Mouse (Mus musculus): ENCODE measurements around the gene Kbtbd12. TPM values are rescaled to one million over a fixed set of nuclear protein-coding genes. Genes with fewer than 3 reads are reported as not detected.

Gene Kbtbd12
- polyA plus RNA-seq, 1 experiment from 2014 or later = 6.4 TPM

GRCm38 (mm10) chr6:88615352-88615751 lies 22.4 kb downstream of the Kbtbd12 start:
- no peak overlapping the region for H3K4me3 ChIP-seq

GRCm38 (mm10) chr6:88606417-88606816 lies 31.3 kb downstream of the Kbtbd12 start:
- 61% methylated on average over 2 of the region's 2 CpGs for WGBS
- H3K9me3 ChIP-seq = no peaks in the 10 kb centered on the region
- no peaks in the 10 kb centered on the region for H3K27me3 ChIP-seq (ENCODE audit: insufficient read depth, poor library complexity, severe bottlenecking)
- H3K4me1 ChIP-seq = peaks cover 7% of the 10 kb centered on the region; the same call in 1 of the 2 replicates
- no peak overlapping the region for H3K27ac ChIP-seq
- DNase-seq (ENCODE audit: low spot score) = no peak
- no peak overlapping the region for H3K4me3 ChIP-seq
- H3K36me3 ChIP-seq = no peaks in the 10 kb centered on the region

More at GRCm38 (mm10) chr6:88615352-88615751, 22.4 kb downstream of the Kbtbd12 start:
- WGBS = 78% methylated on average over 2 of the region's 2 CpGs
- Histone ChIP-seq H3K9me3 (no peaks in the 10 kb centered on the region), H3K36me3 (no peaks in the 10 kb centered on the region), H3K4me1 (peaks cover 3% of the 10 kb centered on the region; the same call in 1 of the 2 replicates), H3K27ac (no peak overlapping the region), H3K27me3 (ENCODE audit: insufficient read depth, poor library complexity, severe bottlenecking) (no peaks in the 10 kb centered on the region)
- no peak for DNase-seq (ENCODE audit: low spot score)

- Histone ChIP-seq H3K4me3 (no peak overlapping the region), H3K4me1 (peaks cover 7% of the 10 kb centered on the region; the same call in 1 of the 2 replicates), H3K9me3 (no peaks in the 10 kb centered on the region), H3K36me3 (no peaks in the 10 kb centered on the region), H3K27ac (no peak overlapping the region), H3K27me3 (ENCODE audit: insufficient read depth, poor library complexity, severe bottlenecking) (no peaks in the 10 kb centered on the region)
- DNase-seq (ENCODE audit: low spot score) = no peak
- 83% methylated on average over 2 of the region's 2 CpGs for WGBS
Observed at GRCm38 (mm10) chr6:88605715-88606114, 32.0 kb downstream of the Kbtbd12 start.

- no peak for DNase-seq (ENCODE audit: low spot score)
- Histone ChIP-seq H3K27me3 (ENCODE audit: insufficient read depth, poor library complexity, severe bottlenecking) (no peaks in the 10 kb centered on the region), H3K4me3 (no peak overlapping the region), H3K36me3 (no peaks in the 10 kb centered on the region), H3K9me3 (no peaks in the 10 kb centered on the region), H3K27ac (no peak overlapping the region), H3K4me1 (peaks cover 3% of the 10 kb centered on the region; the same call in 1 of the 2 replicates)
- 77% methylated on average over 2 of the region's 2 CpGs for WGBS
Observed at GRCm38 (mm10) chr6:88605235-88605634, 32.5 kb downstream of the Kbtbd12 start.

GRCm38 (mm10) chr6:88596108-88596507 lies 41.6 kb downstream of the Kbtbd12 start:
- Histone ChIP-seq H3K36me3 (no peaks in the 10 kb centered on the region), H3K27ac (no peak overlapping the region), H3K4me1 (peaks cover 14% of the 10 kb centered on the region; the same call in 1 of the 2 replicates), H3K4me3 (no peak overlapping the region), H3K9me3 (no peaks in the 10 kb centered on the region), H3K27me3 (ENCODE audit: insufficient read depth, poor library complexity, severe bottlenecking) (no peaks in the 10 kb centered on the region)
- 47% methylated on average over 2 of the region's 2 CpGs for WGBS
- DNase-seq (ENCODE audit: low spot score) = no peak

- DNase-seq (ENCODE audit: low spot score) = peak; percentile 77
- H3K9me3 ChIP-seq = no peaks in the 10 kb centered on the region
- H3K4me3 ChIP-seq = no peak overlapping the region
- no peaks in the 10 kb centered on the region for H3K27me3 ChIP-seq (ENCODE audit: insufficient read depth, poor library complexity, severe bottlenecking)
- peaks cover 20% of the 10 kb centered on the region for H3K4me1 ChIP-seq
- H3K36me3 ChIP-seq = no peaks in the 10 kb centered on the region
- peak overlapping the region; percentile 75; the same call in 1 of the 2 replicates for H3K27ac ChIP-seq
- WGBS = 73% methylated on average over 6 of the region's 6 CpGs
Observed at GRCm38 (mm10) chr6:88592367-88592766, 45.4 kb downstream of the Kbtbd12 start.

- no peaks in the 10 kb centered on the region for H3K36me3 ChIP-seq
- no peak overlapping the region for H3K4me3 ChIP-seq
- H3K9me3 ChIP-seq = no peaks in the 10 kb centered on the region
- H3K27me3 ChIP-seq (ENCODE audit: insufficient read depth, poor library complexity, severe bottlenecking) = no peaks in the 10 kb centered on the region
- DNase-seq (ENCODE audit: low spot score) = no peak
- no peak overlapping the region for H3K27ac ChIP-seq
- 80% methylated on average over 4 of the region's 4 CpGs for WGBS
- H3K4me1 ChIP-seq = peaks cover 20% of the 10 kb centered on the region
Observed at GRCm38 (mm10) chr6:88590231-88590630, 47.5 kb downstream of the Kbtbd12 start.

- Histone ChIP-seq H3K27ac (no peak overlapping the region; the same call in 1 of the 2 replicates), H3K4me3 (no peak overlapping the region), H3K36me3 (no peaks in the 10 kb centered on the region), H3K9me3 (no peaks in the 10 kb centered on the region), H3K27me3 (ENCODE audit: insufficient read depth, poor library complexity, severe bottlenecking) (no peaks in the 10 kb centered on the region), H3K4me1 (peaks cover 20% of the 10 kb centered on the region)
- WGBS = 22% methylated on average over 5 of the region's 5 CpGs
- DNase-seq (ENCODE audit: low spot score) = no peak
Observed at GRCm38 (mm10) chr6:88589517-88589916, 48.2 kb downstream of the Kbtbd12 start.

- H3K27ac ChIP-seq = no peak overlapping the region
- no peaks in the 10 kb centered on the region for H3K27me3 ChIP-seq (ENCODE audit: insufficient read depth, poor library complexity, severe bottlenecking)
- DNase-seq (ENCODE audit: low spot score) = no peak
- no peaks in the 10 kb centered on the region for H3K9me3 ChIP-seq
- 73% methylated on average over 7 of the region's 7 CpGs for WGBS
- H3K4me3 ChIP-seq = no peak overlapping the region
- H3K4me1 ChIP-seq = peaks cover 15% of the 10 kb centered on the region
- no peaks in the 10 kb centered on the region for H3K36me3 ChIP-seq
Observed at GRCm38 (mm10) chr6:88588581-88589256, 49.0 kb downstream of the Kbtbd12 start.

- peaks cover 10% of the 10 kb centered on the region for H3K4me1 ChIP-seq
- no peaks in the 10 kb centered on the region for H3K9me3 ChIP-seq
- 81% methylated on average over 3 of the region's 3 CpGs for WGBS
- no peak overlapping the region for H3K27ac ChIP-seq
- no peak for DNase-seq (ENCODE audit: low spot score)
- H3K27me3 ChIP-seq (ENCODE audit: insufficient read depth, poor library complexity, severe bottlenecking) = no peaks in the 10 kb centered on the region
- H3K4me3 ChIP-seq = no peak overlapping the region
- no peaks in the 10 kb centered on the region for H3K36me3 ChIP-seq
Observed at GRCm38 (mm10) chr6:88587091-88587490, 50.7 kb downstream of the Kbtbd12 start.

- no peak for DNase-seq (ENCODE audit: low spot score)
- Histone ChIP-seq H3K27me3 (ENCODE audit: insufficient read depth, poor library complexity, severe bottlenecking) (no peaks in the 10 kb centered on the region), H3K27ac (no peak overlapping the region), H3K36me3 (no peaks in the 10 kb centered on the region), H3K4me3 (no peak overlapping the region), H3K4me1 (no peaks in the 10 kb centered on the region), H3K9me3 (no peaks in the 10 kb centered on the region)
- WGBS = 79% methylated on average over 4 of the region's 4 CpGs
Observed at GRCm38 (mm10) chr6:88583950-88584349, 53.8 kb downstream of the Kbtbd12 start.

- Histone ChIP-seq H3K27ac (no peak overlapping the region), H3K9me3 (no peaks in the 10 kb centered on the region), H3K4me1 (no peaks in the 10 kb centered on the region), H3K36me3 (no peaks in the 10 kb centered on the region), H3K27me3 (ENCODE audit: insufficient read depth, poor library complexity, severe bottlenecking) (no peaks in the 10 kb centered on the region), H3K4me3 (no peak overlapping the region)
- 84% methylated on average over 11 of the region's 11 CpGs for WGBS
- no peak for DNase-seq (ENCODE audit: low spot score)
Observed at GRCm38 (mm10) chr6:88576495-88576894, 61.3 kb downstream of the Kbtbd12 start.

- Histone ChIP-seq H3K4me3 (peak overlapping the region; percentile 35; the same call in 1 of the 2 replicates), H3K9me3 (no peaks in the 10 kb centered on the region), H3K27ac (no peak overlapping the region), H3K36me3 (no peaks in the 10 kb centered on the region), H3K27me3 (ENCODE audit: insufficient read depth, poor library complexity, severe bottlenecking) (peaks cover 26% of the 10 kb centered on the region), H3K4me1 (no peaks in the 10 kb centered on the region)
- WGBS = 13% methylated on average over 7 of the region's 7 CpGs
- no peak for DNase-seq (ENCODE audit: low spot score)
Observed at GRCm38 (mm10) chr6:88566676-88567075, 71.1 kb downstream of the Kbtbd12 start.
